Mouse (Mus musculus) ES-E14 (cell line): ENCODE measurements around the gene Cecr2. TPM values are rescaled to one million over a fixed set of nuclear protein-coding genes. Genes with fewer than 3 reads are reported as not detected.

ENCODE experiments used
- DNase-seq: peaks from one replicate; pipeline ENCODE4 v3.0.0-alpha.2; 2013; ENCODE audit warnings: low read depth, low spot score
- H3K27ac ChIP-seq: 2 replicates; pipeline ENCODE4 v1.5.1; 2012; ENCODE audit warnings: low read depth, mild to moderate bottlenecking, low read length, moderate library complexity, mixed read lengths; ENCODE audit not compliant: poor library complexity, insufficient read depth, severe bottlenecking
- H3K36me3 ChIP-seq: 2 replicates; pipeline ENCODE4 v1.6.1; 2012; ENCODE audit warnings: mild to moderate bottlenecking, low read length, moderate library complexity, mixed read lengths; ENCODE audit not compliant: control insufficient read depth, poor library complexity, insufficient read depth, severe bottlenecking
- H3K4me1 ChIP-seq, 2 experiments: fragments of 150-350 bp in 1 of 2; sonication (generic) in 1 of 2; 2 replicates each; pipeline ENCODE4 v1.6.1; 2012; ENCODE audit warnings: low read length in 2 of 2, mild to moderate bottlenecking in 1 of 2, mixed read lengths in 1 of 2; ENCODE audit not compliant: control insufficient read depth in 2 of 2, insufficient read depth in 2 of 2, poor library complexity in 1 of 2
- H3K4me3 ChIP-seq, 2 experiments: fragments of 150-350 bp in 1 of 2; sonication (generic) in 1 of 2; 2 replicates each; pipeline ENCODE4 v1.5.1; 2012; ENCODE audit warnings: low read length in 2 of 2, low read depth in 1 of 2, mild to moderate bottlenecking in 1 of 2, mixed read lengths in 1 of 2; ENCODE audit not compliant: insufficient read depth in 1 of 2, poor library complexity in 1 of 2, severe bottlenecking in 1 of 2
- H3K9ac ChIP-seq: 2 replicates; pipeline ENCODE4 v1.6.1; 2012; ENCODE audit warnings: low read depth, mild to moderate bottlenecking, low read length, mixed read lengths; ENCODE audit not compliant: poor library complexity, insufficient read depth, severe bottlenecking
- H3K9me3 ChIP-seq: fragments of 150-350 bp; sonication (generic); 2 replicates; pipeline ENCODE4 v1.6.1; 2012; ENCODE audit warnings: low read depth, mild to moderate bottlenecking, low read length; ENCODE audit not compliant: control insufficient read depth, insufficient read depth
- CHD2 ChIP-seq: IDR thresholded peaks from 2 replicates; pipeline ENCODE4 v1.6.1; 2014; ENCODE audit warnings: mild to moderate bottlenecking, low read depth, low read length, inconsistent platforms
- HCFC1 ChIP-seq: IDR thresholded peaks from 2 replicates; pipeline ENCODE4 v1.6.1; 2012; ENCODE audit warnings: low read length, inconsistent platforms, borderline replicate concordance; ENCODE audit not compliant: insufficient read depth
- MAFK ChIP-seq: IDR thresholded peaks from 2 replicates; pipeline ENCODE4 v1.6.1; 2014; ENCODE audit warnings: mild to moderate bottlenecking, low read depth, low read length, inconsistent platforms; ENCODE audit not compliant: insufficient read depth
- ZC3H11A ChIP-seq: IDR thresholded peaks from 2 replicates; pipeline ENCODE4 v1.6.1; 2012; ENCODE audit warnings: low read depth, mild to moderate bottlenecking, inconsistent platforms, low read length, borderline replicate concordance
- ZNF384 ChIP-seq: IDR thresholded peaks from 2 replicates; pipeline ENCODE4 v1.6.1; 2012; ENCODE audit warnings: low read depth, low read length, inconsistent platforms
- in situ Hi-C, 2 experiments: fragments of 600-800 bp; cut with MboI; formaldehyde crosslinking; loops; one replicate each; pipeline ENCODE4 v1.15.1; 2025; ENCODE audit warnings: low sequenced_read_pairs in 2 of 2, inconsistent platforms in 1 of 2; ENCODE audit not compliant: unreplicated experiment in 2 of 2
- total RNA-seq: library from RNA; depleted of rRNA; stranded (reverse); fragments of 300-350 nt; gene quantifications from 2 replicates; pipeline ENCODE4 v1.2.3, GENCODE M21; 2012

The Cecr2 gene
- total RNA-seq, 1 experiment: 26.5 TPM

DNA sequence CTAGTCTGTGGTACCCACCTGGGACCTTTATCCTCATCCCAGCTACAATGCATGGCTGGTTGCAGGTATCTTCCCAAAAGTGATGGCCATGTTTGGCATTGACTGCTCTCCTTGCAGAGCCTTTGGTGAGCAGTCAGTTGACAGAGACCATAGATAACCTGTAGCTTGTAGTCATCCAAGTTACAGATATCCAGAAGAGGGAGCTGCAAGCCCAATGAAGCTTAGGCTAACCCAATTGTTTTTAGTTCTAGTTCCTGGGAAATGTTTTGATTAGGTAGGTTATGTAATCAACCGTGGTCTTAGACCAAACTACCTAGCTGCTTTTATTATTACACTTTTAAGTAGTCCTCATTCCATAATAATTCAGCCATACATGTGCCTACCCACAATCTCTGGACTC lies 105.2 kb downstream of the Cecr2 start:
- TF ChIP-seq MAFK (no peak), HCFC1 (no peak), CHD2 (no peak)
- Histone ChIP-seq H3K4me3 (no peak overlapping the region), H3K9ac (no peak overlapping the region), H3K27ac (no peak overlapping the region), H3K36me3 (peaks cover 13% of the 10 kb centered on the region), H3K4me1 (no peaks in the 10 kb centered on the region), H3K9me3 (no peaks in the 10 kb centered on the region)
- no peak for DNase-seq
- in situ Hi-C loops: no loop called here

DNA sequence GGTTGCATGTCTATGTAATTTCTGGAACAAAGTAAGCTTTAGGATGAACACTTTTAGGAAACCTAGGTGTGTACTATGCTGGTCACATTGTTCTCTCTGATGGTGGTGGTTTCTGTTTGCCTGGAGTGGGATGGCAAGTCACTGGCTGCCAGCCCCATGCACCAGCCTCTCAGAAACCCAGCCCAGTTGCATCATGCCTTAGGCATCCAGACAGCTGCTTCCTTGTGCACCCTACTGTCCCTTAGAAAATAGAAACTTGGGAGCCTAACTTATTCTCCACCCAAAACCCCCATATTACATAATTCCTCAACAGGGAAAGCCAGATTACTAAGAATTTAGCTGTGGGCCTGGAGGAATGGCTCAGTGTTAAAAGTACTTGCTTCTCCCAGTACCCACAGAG lies 105.9 kb downstream of the Cecr2 start:
- TF ChIP-seq CHD2 (no peak), MAFK (no peak), ZNF384 (no peak), HCFC1 (no peak), ZC3H11A (no peak)
- no peaks in the 10 kb centered on the region for H3K9me3 ChIP-seq
- H3K36me3 ChIP-seq: peaks cover 11% of the 10 kb centered on the region

DNA sequence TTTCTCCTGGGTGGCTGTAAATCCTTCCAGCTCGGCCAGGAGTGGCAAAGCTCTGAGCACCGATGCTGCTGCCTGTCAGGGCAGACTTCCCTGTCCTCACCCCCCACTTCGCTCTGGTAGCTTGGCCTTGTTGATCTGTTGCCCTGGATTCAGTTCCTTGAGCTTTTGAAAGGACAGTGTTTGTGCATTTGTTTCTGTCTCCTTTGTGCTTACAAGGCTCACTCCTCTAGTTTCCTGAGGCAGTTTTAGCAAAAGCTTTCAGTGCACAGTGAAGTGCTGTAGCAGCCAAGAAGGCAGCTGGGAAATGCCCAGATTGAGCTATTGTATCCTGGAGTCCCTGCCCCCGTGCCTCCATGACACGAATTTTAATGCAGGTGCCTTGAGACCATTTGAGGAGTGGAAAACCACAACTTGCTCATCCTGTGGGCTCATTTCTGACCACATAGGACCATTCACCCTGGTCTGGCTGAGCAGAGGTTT lies 107.0 kb downstream of the Cecr2 start, which contains the start of gene Slc25a18:
Gene Slc25a18, plus strand, starts transcription at position 430 of the 480 bp plus-strand sequence.
- H3K36me3 ChIP-seq: peaks cover 11% of the 10 kb centered on the region
- no peak for DNase-seq
- no peak within 1 kb of the TSS for H3K27ac ChIP-seq
- in situ Hi-C loops: no loop called here
- no peak within 1 kb of the TSS for H3K9ac ChIP-seq
- H3K4me1 ChIP-seq: no peaks in the 10 kb centered on the region; a peak in 1 of 4 replicates
- no peak within 1 kb of the TSS for H3K4me3 ChIP-seq
- H3K9me3 ChIP-seq: no peaks in the 10 kb centered on the region
- TF ChIP-seq MAFK (no peak), HCFC1 (no peak), ZNF384 (no peak), CHD2 (no peak), ZC3H11A (no peak)

More for the DNA sequence above, 105.9 kb downstream of the Cecr2 start:
- no peak for DNase-seq
- no peaks in the 10 kb centered on the region for H3K4me1 ChIP-seq
- in situ Hi-C loops: no loop called here
- H3K4me3 ChIP-seq: no peak overlapping the region
- no peak overlapping the region for H3K27ac ChIP-seq
- H3K9ac ChIP-seq: no peak overlapping the region

DNA sequence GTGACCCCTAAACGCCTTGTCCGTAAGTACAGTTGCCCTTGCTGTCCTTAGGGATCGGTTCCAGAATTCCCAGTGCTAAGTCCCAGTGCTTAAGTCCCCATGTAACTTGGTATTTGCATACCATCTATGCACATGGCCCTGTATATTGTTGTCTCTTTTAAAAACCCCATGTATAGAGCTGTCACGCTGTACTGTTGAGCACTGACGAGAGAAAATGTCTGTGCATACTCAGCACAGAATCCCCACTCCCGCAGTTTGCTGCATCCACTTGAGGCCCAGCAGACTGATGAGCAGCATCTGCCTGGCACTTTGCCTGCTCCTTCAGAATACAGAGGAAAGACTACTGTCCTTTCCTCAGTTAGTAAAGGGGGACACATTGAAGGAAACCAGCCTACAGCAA lies 107.6 kb downstream of the Cecr2 start:
- TF ChIP-seq CHD2: no peak
- H3K27ac ChIP-seq: no peak overlapping the region
- H3K36me3 ChIP-seq: peaks cover 11% of the 10 kb centered on the region
- in situ Hi-C loops: no loop called here
- no peak overlapping the region for H3K4me3 ChIP-seq
- H3K9me3 ChIP-seq: no peaks in the 10 kb centered on the region
- no peak overlapping the region for H3K9ac ChIP-seq
- no peaks in the 10 kb centered on the region; a peak in 1 of 4 replicates for H3K4me1 ChIP-seq
- DNase-seq: no peak

DNA sequence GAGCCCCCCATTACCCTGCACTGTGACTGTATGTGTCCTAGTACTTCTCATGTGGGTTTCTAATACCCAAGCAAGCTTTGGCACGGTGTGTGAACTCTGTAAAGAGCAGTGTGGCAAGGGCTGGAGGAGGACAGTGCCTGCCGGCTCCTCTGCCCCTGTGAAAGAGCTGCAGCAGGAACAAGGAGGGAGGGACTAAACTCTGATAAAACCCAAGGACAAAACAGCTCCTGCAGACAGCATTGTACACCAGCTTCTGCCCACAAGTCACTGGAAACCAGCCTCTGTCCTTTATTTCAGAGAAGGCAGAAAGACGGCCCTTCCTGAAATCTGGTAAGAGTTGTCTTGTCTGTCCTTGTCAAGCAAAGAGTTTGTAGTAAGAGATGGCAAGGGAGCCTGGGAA lies 110.1 kb downstream of the Cecr2 start:
- H3K4me3 ChIP-seq: no peak overlapping the region
- no peak for DNase-seq
- H3K4me1 ChIP-seq: no peaks in the 10 kb centered on the region; a peak in 1 of 4 replicates
- no peaks in the 10 kb centered on the region for H3K9me3 ChIP-seq
- no peak overlapping the region for H3K27ac ChIP-seq
- H3K36me3 ChIP-seq: peaks cover 9% of the 10 kb centered on the region
- in situ Hi-C loops: no loop called here
- H3K9ac ChIP-seq: no peak overlapping the region
- TF ChIP-seq HCFC1 (no peak), CHD2 (no peak), ZNF384 (no peak), MAFK (no peak), ZC3H11A (no peak)
